Mouse (Mus musculus) cerebellum, adult 2 months (tissue): Measurements from ENCODE around the gene Rpl36. TPM values are rescaled to one million over a fixed set of nuclear protein-coding genes. Genes with fewer than 3 reads are reported as not detected.
"Not testable (repeated sequence)": the region's sequence is repeated elsewhere in the genome, so short reads cannot be mapped to it uniquely, and the experiment has no call there.

Experiments used
- DNase-seq, 2 experiments: peaks; one replicate each; pipeline ENCODE4 v3.0.0; 2021
- H3K27ac ChIP-seq: fragments of 200-500 bp; 2 replicates; pipeline ENCODE4 v1.5.1; 2012; ENCODE audit warnings: low read length, control low read depth, inconsistent platforms; ENCODE audit not compliant: insufficient read depth
- H3K27me3 ChIP-seq: fragments of 200-500 bp; 2 replicates; pipeline ENCODE4 v1.6.1; 2012; ENCODE audit warnings: inconsistent platforms, mild to moderate bottlenecking, low read length, moderate library complexity; ENCODE audit not compliant: control insufficient read depth, insufficient read depth
- H3K4me1 ChIP-seq: fragments of 200-500 bp; 2 replicates; pipeline ENCODE4 v1.6.1; 2011; ENCODE audit warnings: low read length; ENCODE audit not compliant: control insufficient read depth, insufficient read depth
- H3K4me3 ChIP-seq: fragments of 200-500 bp; replicated peaks from 2 replicates; pipeline ENCODE3; 2011; ENCODE audit warnings: mild to moderate bottlenecking, low read depth, low read length, control low read depth; ENCODE audit not compliant: insufficient read depth
- CTCF ChIP-seq: fragments of 200-500 bp; IDR thresholded peaks from 2 replicates; pipeline ENCODE4 v1.5.1; 2011; ENCODE audit warnings: low read depth, mild to moderate bottlenecking, control low read depth, low read length, moderate library complexity, borderline replicate concordance; ENCODE audit not compliant: insufficient read depth
- POLR2A ChIP-seq: fragments of 200-500 bp; IDR thresholded peaks from 2 replicates; pipeline ENCODE4 v1.6.1; 2011; ENCODE audit warnings: low read length, control low read depth, borderline replicate concordance; ENCODE audit not compliant: insufficient read depth
- WGBS: fragments of 180-500 bp; shearing (Covaris S2); methylation state at CpG from one replicate; pipeline ENCODE4 v1.1.7; 2018; 5-methylcytosine and 5-hydroxymethylcytosine counted together
- polyA plus RNA-seq: library from polyadenylated mRNA; depleted of rRNA; stranded (reverse); fragments of >200 nt; gene quantifications from 2 replicates; pipeline ENCODE4 v1.2.3, GENCODE M21; 2012

Rpl36 gene
- polyA plus RNA-seq, 1 experiment = 1,004 TPM

DNA sequence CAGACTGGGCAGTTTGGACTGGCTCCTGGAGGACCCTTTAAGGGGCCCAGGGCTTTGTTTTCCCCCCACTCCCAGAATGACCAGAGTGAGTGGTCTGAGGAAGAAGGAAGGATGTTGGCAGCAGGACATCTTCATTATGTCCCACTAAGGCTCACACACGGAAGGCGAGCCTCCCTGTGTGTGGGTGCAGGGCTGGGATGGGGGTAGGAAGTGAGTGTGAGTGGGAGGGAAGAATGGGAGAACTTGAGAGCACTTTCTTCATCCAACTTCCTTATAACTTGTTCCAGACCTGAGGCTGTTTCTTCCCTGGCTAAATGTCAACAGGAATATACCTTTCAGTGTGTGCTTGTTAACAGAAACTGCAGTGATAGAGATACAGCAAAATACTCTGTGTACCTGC lies 1.9 kb upstream of the Rpl36 start:
- 61% methylated on average over 2 of the region's 2 CpGs for WGBS
- no peaks in the 10 kb centered on the region for H3K27me3 ChIP-seq
- no peak for DNase-seq
- no peak overlapping the region for H3K27ac ChIP-seq
- H3K4me1 ChIP-seq = peaks cover 16% of the 10 kb centered on the region
- H3K4me3 ChIP-seq = no peak overlapping the region
- TF ChIP-seq POLR2A (no peak), CTCF (no peak)

DNA sequence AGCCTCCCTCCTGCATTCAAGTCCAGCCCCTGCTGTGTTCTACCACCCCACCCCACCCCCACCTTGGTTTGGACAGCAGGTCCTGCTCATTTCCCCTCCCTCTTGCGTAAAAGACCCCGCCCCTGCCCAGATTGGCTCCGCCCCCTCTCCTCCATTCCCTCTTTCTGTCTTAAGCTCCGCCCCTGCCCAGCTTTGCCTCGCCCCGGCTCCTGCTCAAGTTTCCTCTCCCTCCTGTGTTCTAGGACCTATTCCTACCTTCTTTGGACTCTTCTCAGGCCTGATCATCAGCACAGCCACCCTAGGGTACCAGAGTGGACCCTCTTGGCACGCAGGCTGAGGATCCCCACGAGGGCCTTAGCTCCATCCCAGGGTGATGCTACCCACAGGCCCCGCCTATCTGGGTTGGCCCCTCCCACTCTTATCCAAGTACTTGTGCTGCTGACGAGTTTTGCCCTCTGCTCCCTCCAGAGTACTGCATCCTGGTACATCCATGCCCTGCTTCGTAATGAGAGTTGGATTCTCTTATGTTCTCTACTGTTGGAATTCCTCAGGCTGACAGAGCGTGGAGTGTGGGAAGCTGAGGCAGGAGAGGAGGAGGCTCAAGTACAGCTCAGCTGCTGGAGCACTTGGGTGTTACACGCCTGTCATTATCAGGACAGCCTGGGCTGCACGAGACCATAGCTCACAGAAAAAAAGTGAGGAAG lies 1.2 kb upstream of the Rpl36 start:
- Histone ChIP-seq H3K4me1 (peaks cover 16% of the 10 kb centered on the region), H3K4me3 (no peak overlapping the region), H3K27me3 (no peaks in the 10 kb centered on the region), H3K27ac (no peak overlapping the region)
- 26% methylated on average over 14 of the region's 14 CpGs for WGBS
- no peak for DNase-seq
- TF ChIP-seq POLR2A = no peak
- no peak for TF ChIP-seq CTCF

DNA sequence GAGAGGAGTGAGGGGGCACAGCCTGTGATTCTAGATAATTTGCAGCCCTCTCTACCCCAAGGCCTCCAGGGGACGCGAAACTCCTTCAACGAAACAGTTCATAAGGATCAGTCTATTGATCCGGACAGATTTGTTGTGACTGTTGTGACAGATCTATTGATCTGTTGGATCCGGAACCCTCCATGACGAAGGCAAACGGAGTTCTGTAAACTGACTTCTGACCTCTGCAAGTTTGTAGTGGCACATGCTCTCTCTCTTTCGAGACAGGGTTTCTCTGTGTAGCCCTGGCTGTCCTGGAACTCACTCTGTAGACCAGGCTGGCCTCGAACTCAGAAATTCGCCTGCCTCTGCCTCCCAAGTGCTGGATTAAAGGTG lies 664 bp upstream of the Rpl36 start:
- not testable (repeated sequence) for DNase-seq, H3K27ac ChIP-seq, H3K27me3 ChIP-seq, H3K4me3 ChIP-seq
- 80% methylated on average over 10 of the region's 10 CpGs for WGBS
- peaks cover 16% of the 10 kb centered on the region for H3K4me1 ChIP-seq

DNA sequence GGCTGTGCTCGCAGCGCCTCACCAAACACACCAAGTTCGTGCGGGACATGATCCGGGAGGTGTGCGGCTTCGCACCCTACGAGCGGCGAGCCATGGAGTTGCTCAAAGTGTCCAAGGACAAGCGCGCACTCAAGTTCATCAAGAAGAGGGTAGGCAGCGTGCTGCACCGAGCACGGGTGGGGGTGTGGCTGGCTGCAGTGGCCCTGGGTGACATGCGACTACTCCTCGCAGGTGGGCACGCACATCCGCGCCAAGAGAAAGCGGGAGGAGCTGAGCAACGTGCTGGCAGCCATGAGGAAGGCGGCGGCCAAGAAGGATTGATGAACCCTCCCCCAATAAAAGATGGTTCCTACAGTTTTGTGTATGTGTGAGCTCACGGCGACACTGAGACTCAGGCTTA lies 677 bp downstream of the Rpl36 start:
- DNase-seq = peak in 1 of 2 experiments; percentile 49
- WGBS = under 1% methylated on average over 26 of the region's 26 CpGs
- Histone ChIP-seq H3K4me3 (peak overlapping the region; percentile 88), H3K4me1 (peaks cover 13% of the 10 kb centered on the region)
- not testable (repeated sequence) for H3K27me3 ChIP-seq, H3K27ac ChIP-seq

DNA sequence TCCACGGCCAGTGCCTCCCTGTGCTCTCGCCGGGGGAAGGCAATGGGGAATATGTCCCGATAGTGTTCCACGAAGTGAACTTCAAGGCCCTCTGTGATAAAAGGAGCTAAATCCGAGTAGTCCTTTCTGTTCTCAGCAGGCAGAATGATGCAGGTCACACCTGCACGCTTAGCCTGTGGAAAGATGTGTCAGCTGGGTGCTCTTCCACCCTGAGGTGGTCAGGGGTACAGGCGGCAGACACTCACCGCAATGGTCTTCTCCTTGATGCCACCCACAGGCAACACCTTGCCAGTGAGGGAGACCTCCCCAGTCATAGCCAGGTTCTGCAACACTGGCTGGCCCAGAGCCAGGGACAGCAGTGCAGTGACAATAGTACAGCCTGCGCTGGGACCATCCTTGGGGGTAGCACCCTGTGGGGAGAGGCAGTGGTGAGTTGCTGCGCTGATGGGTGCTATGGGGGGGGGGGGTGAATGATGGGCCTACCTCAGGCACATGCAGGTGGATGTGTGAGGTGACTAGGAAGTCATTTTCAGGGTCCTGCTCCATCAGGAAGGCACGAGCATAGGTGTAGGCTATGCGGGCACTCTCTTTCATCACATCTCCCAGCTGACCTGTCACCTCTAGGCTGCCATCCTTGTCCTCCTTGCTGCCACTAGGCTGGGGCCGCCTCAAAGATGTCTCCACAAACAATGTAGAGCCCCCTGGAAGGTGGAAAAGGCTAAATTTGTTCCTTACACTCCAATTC lies 1.3 kb downstream of the Rpl36 start:
- H3K27me3 ChIP-seq = no peaks in the 10 kb centered on the region
- WGBS = 18% methylated on average over 14 of the region's 14 CpGs
- peak overlapping the region; percentile 88 for H3K4me3 ChIP-seq
- DNase-seq = peak in 1 of 2 experiments; percentile 41
- peaks cover 13% of the 10 kb centered on the region for H3K4me1 ChIP-seq
- no peak overlapping the region for H3K27ac ChIP-seq
- TF ChIP-seq POLR2A (no peak), CTCF (no peak)

DNA sequence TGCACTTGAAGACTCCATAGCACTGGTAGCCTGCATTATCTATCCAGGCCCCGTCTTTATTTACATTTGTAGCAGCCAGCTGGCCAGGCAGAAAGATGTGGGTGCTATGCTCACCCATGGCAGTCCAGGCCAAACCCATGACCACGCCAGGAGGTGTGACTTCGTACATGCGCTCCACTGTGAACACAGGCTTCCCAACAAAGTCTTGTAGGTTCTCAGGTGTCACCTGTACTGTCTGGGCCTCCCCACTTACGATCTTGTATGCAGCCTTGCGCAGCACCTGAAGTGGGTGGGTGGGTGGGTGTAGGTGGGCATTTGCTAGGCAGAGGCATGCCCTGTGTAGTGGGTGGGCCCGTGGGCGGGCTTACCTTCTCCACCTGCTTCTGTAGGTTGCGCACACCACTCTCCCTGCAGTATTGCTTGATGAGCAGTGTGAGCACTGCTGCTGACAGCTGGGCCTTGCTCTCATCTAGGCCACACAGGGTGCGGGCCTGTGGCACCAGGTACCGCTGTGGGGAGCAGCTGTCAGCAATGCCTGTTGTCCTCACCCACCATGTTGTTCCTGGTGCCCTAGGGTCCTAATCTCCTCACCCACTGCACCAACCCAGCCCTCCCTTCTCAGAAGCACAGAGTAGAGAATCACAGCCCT lies 2.0 kb downstream of the Rpl36 start:
- 72% methylated on average over 11 of the region's 11 CpGs for WGBS

DNA sequence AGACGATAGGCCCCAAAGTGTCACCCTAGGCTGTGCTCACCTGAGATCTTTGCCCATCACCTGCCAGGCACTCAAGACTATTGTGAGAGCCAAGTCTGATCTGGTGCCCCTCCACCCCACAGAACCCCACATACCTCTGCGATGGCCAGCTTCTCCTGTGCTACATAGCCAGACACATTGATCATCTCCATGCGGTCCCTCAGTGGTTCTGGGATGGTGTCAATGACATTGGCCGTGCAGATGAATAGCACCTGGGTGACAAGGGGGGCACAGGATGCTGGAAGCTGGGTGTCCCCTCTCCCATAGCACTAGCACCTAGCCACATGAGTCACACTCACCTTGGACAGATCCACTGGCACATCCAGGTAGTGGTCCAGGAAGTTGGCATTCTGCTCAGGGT lies 2.6 kb downstream of the Rpl36 start:
- H3K4me3 ChIP-seq = no peak overlapping the region
- TF ChIP-seq CTCF (no peak), POLR2A (no peak)
- H3K27ac ChIP-seq = no peak overlapping the region
- WGBS = 80% methylated on average over 4 of the region's 4 CpGs
- H3K27me3 ChIP-seq = no peaks in the 10 kb centered on the region
- no peak for DNase-seq
- H3K4me1 ChIP-seq = peaks cover 13% of the 10 kb centered on the region

More for the DNA sequence above, 2.0 kb downstream of the Rpl36 start:
- H3K27me3 ChIP-seq = no peaks in the 10 kb centered on the region
- TF ChIP-seq POLR2A = no peak
- no peak for TF ChIP-seq CTCF
- H3K4me1 ChIP-seq = peaks cover 13% of the 10 kb centered on the region
- H3K4me3 ChIP-seq = no peak overlapping the region
- peak in 1 of 2 experiments; percentile 16 for DNase-seq
- H3K27ac ChIP-seq = no peak overlapping the region

DNA sequence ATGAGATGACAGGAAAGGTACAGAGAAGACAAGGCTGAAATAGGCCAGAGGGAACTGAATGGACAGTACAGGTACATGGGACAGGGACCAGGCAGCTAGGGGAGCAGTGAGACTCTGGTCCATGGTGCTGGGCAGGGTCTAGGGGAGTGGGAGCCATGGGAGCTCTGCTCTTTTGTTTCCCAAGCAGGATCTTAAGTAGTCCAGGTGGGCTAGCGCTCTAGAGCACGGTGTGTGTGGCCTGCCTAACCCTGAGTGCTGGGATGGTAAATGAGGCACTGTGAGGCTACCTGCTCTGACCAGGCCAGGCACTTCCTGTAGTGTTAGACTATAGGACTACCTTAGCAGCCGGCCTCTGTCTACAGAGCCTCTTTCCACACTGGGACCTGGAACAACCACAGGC lies 3.5 kb downstream of the Rpl36 start:
- Histone ChIP-seq H3K27me3 (no peaks in the 10 kb centered on the region), H3K27ac (no peak overlapping the region), H3K4me1 (peaks cover 13% of the 10 kb centered on the region), H3K4me3 (no peak overlapping the region)
- 77% methylated on average over 3 of the region's 3 CpGs for WGBS
- TF ChIP-seq CTCF (no peak), POLR2A (no peak)
- no peak for DNase-seq
